Mouse (Mus musculus) stomach, postnatal 0 days (tissue): ENCODE measurements around the gene Hnrnpl.

ENCODE experiments used
- CTCF ChIP-seq: IDR thresholded peaks from 2 replicates; pipeline ENCODE4 v1.5.1; 2016; ENCODE audit warnings: antibody characterized with exemption, low read depth, mild to moderate bottlenecking, moderate library complexity
- EP300 ChIP-seq: optimal IDR thresholded peaks from 2 replicates; pipeline ENCODE3; 2016; ENCODE audit warnings: antibody characterized with exemption

DNA sequence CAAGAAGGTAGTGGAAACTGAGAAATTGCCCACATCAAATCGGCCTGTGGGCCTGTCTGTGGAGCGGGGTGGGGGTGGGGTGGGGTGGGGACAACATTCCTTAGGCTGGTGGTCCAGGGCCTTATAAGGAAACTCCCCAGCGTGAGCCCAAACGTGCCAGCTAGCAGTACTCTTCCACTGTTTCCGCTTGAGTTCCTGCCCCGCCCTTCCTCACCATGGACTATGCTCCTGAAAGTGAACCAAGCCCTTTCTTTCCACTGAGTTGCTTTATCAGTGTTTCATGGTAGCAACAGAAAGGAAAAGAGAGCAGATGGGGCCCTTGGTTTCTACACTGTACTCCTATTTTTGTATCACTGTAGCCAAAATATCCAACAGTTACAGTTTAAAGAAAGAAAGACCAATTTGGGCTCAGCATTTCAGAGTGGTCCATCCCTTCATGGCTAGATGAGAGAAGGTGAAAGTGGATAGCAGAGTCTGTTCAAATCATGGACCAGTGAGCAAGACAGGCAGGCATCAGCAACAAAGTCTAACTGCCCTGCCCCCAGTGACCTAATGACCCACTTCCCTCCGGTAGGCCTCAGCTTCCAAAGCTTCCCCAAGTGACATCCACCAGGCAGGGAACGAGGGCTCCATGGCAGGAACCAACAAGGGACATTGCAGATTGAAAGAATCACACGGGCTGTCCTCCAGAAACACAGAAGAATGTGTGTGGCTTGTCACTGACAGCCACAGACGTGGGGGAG, 5.3 kb upstream of the Hnrnpl start:
- TF ChIP-seq CTCF = no peak
- no peak for TF ChIP-seq EP300
